Mouse (Mus musculus): ENCODE results near the gene 1700029J07Rik.

The 1700029J07Rik gene

GRCm38 (mm10) chr8:45970894-45971293 is 4.2 kb downstream of the 1700029J07Rik start:
- DNase-seq (ENCODE audit: extremely low spot score, low read depth, low spot score): no peak

GRCm38 (mm10) chr8:45950622-45951021 is 24.4 kb downstream of the 1700029J07Rik start:
- DNase-seq (ENCODE audit: extremely low spot score, low read depth, low spot score): no peak

- DNase-seq (ENCODE audit: extremely low spot score, low read depth, low spot score): no peak
Observed at GRCm38 (mm10) chr8:45946283-45946682, 28.8 kb downstream of the 1700029J07Rik start.

- no peak for DNase-seq (ENCODE audit: extremely low spot score, low read depth, low spot score)
Observed at GRCm38 (mm10) chr8:45936986-45937385, 38.1 kb downstream of the 1700029J07Rik start.

- peak; percentile 88 for DNase-seq (ENCODE audit: extremely low spot score, low read depth, low spot score)
Observed at GRCm38 (mm10) chr8:45934582-45935014, 40.5 kb downstream of the 1700029J07Rik start, which contains the start of gene Ccdc110. Gene Ccdc110 (plus strand): TSS chr8:45934619.

- no peak for DNase-seq (ENCODE audit: extremely low spot score, low read depth, low spot score)
Observed at GRCm38 (mm10) chr8:45922116-45922515, 52.9 kb downstream of the 1700029J07Rik start.

- DNase-seq (ENCODE audit: extremely low spot score, low read depth, low spot score): no peak
Observed at GRCm38 (mm10) chr8:45920392-45920791, 54.7 kb downstream of the 1700029J07Rik start.

GRCm38 (mm10) chr8:45918891-45919290 is 56.2 kb downstream of the 1700029J07Rik start:
- no peak for DNase-seq (ENCODE audit: extremely low spot score, low read depth, low spot score)

GRCm38 (mm10) chr8:45917040-45917679 is 57.9 kb downstream of the 1700029J07Rik start:
- no peak for DNase-seq (ENCODE audit: extremely low spot score, low read depth, low spot score)

- DNase-seq (ENCODE audit: extremely low spot score, low read depth, low spot score): no peak
Observed at GRCm38 (mm10) chr8:45916496-45916895, 58.6 kb downstream of the 1700029J07Rik start.

- no peak for DNase-seq (ENCODE audit: extremely low spot score, low read depth, low spot score)
Observed at GRCm38 (mm10) chr8:45913707-45914106, 61.3 kb downstream of the 1700029J07Rik start.

GRCm38 (mm10) chr8:45906251-45906619 is 68.8 kb downstream of the 1700029J07Rik start:
- DNase-seq (ENCODE audit: extremely low spot score, low read depth, low spot score): no peak

- DNase-seq (ENCODE audit: extremely low spot score, low read depth, low spot score): no peak
Observed at GRCm38 (mm10) chr8:45905591-45906250, 69.3 kb downstream of the 1700029J07Rik start.

GRCm38 (mm10) chr8:45903659-45904058 is 71.4 kb downstream of the 1700029J07Rik start:
- no peak for DNase-seq (ENCODE audit: extremely low spot score, low read depth, low spot score)
